Mouse (Mus musculus) hindbrain, postnatal 0 days (tissue): ENCODE data around the gene Emc9. TPM values are rescaled to one million over a fixed set of nuclear protein-coding genes. Genes with fewer than 3 reads are reported as not detected.

Source experiments
- ATAC-seq: fragments of 200-750 bp; cut with Nextera tagmentation; 2 replicates; pipeline ENCODE4 v1.8.0; 2017; ENCODE audit warnings: mild to moderate bottlenecking, moderate TSS enrichment, moderate library complexity
- DNase-seq: peaks from one replicate; pipeline ENCODE4 v3.0.0-alpha.2; 2015; ENCODE audit warnings: low spot score
- H3K27ac ChIP-seq: fragments of 300-500 bp; sonication (generic); 2 replicates; pipeline ENCODE4 v1.5.1; 2014; ENCODE audit warnings: mild to moderate bottlenecking
- H3K27me3 ChIP-seq: fragments of 300-500 bp; sonication (generic); 2 replicates; pipeline ENCODE4 v1.6.1; 2014; ENCODE audit warnings: low read length, mixed read lengths; ENCODE audit not compliant: insufficient read depth
- H3K36me3 ChIP-seq: fragments of 300-500 bp; sonication (generic); 2 replicates; pipeline ENCODE4 v1.6.1; 2014; ENCODE audit warnings: low read length, mixed read lengths; ENCODE audit not compliant: insufficient read depth
- H3K4me1 ChIP-seq: fragments of 300-500 bp; sonication (generic); 2 replicates; pipeline ENCODE4 v1.6.1; 2014; ENCODE audit warnings: antibody characterized with exemption, low read length, mixed read lengths; ENCODE audit not compliant: insufficient read depth
- H3K4me2 ChIP-seq: fragments of 300-500 bp; sonication (generic); 2 replicates; pipeline ENCODE4 v1.6.1; 2014; ENCODE audit warnings: low read depth, mild to moderate bottlenecking, low read length, moderate library complexity, mixed read lengths
- H3K4me3 ChIP-seq: fragments of 300-500 bp; sonication (generic); 2 replicates; pipeline ENCODE4 v1.5.1; 2014; ENCODE audit warnings: low read length
- H3K9ac ChIP-seq: fragments of 300-500 bp; sonication (generic); replicated peaks from 2 replicates; pipeline ENCODE4 v1.6.1; 2014; ENCODE audit warnings: mild to moderate bottlenecking, low read length, moderate library complexity, mixed read lengths
- H3K9me3 ChIP-seq: fragments of 300-500 bp; sonication (generic); 2 replicates; pipeline ENCODE4 v1.6.1; 2016; ENCODE audit warnings: low read length, mixed read lengths
- CTCF ChIP-seq: IDR thresholded peaks from 2 replicates; pipeline ENCODE4 v1.5.1; 2016; ENCODE audit warnings: antibody characterized with exemption, control low read depth, low read depth
- WGBS: fragments of 180-500 bp; shearing (Covaris S2); extraction: QIAGEN DNeasy Blood & Tissue Kit; methylation state at CpG from one replicate; pipeline ENCODE4 v1.1.7; 2014; 5-methylcytosine and 5-hydroxymethylcytosine counted together
- polyA plus RNA-seq: library from polyadenylated mRNA; unstranded; fragments of >200 nt; fragmentation: Nextera tagmentation; extraction: Ambion mirVana; gene quantifications from 2 replicates; pipeline ENCODE4 v1.2.1, GENCODE M21; 2015
- total RNA-seq: library from RNA; depleted of rRNA; stranded (reverse); fragments of >200 nt; gene quantifications from 2 replicates; pipeline ENCODE4 v1.2.3, GENCODE M21; 2014

The Emc9 gene
- total and polyA plus RNA-seq, 2 experiments from 2014 or later, result 51.6 to 79.0 TPM

DNA sequence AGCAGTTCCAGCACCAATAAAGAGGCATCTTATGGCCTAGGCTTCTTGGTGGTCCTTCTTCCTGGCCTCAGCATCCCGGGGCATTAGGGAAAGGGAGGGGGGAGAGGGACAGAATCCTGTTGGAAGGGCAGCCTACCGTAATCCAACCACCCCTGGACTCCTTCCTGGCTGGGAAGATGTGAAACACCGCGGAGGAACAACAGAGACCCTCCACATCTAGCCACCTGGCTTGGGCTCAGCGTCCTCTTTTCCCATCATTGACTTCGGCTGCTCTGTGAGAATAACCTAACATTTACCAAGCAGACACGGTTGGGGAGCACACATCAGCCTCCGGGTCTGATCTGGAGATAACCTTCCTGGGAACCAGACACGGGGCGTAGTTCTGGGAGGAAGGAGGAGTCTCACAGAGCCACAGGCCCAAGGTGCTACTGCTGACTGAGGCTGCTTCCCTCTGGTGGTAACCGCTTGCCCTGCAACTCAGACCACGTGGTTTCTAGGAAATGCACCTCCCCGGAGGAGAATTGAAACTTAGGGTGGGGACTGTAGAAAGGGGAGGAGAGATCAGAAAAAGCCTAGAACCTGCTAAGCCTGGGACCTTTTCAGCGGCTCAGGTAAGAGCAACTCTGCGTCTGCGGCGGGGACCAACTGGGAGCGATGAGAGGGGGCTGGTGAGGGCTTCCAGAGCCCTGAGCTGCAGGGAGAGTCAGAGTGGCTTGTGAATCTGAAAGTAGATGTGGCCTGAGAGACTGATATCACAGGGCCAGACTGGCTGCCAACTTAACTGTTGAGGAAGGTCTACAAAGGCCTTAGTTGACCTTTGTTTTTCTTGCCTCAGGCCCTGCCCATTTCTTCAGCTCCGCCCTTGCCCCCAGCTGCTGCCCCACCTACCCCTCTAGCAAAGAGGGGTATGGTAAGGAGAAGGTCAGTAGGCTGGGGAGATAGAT is 18.8 kb upstream of the Emc9 start:
- Histone ChIP-seq H3K36me3 (peaks cover 61% of the 10 kb centered on the region), H3K4me1 (no peaks in the 10 kb centered on the region), H3K27ac (peak overlapping the region; percentile 62), H3K4me2 (peak overlapping the region; percentile 50), H3K9me3 (no peaks in the 10 kb centered on the region), H3K9ac (peak overlapping the region; percentile 33; the same call in 1 of the 2 replicates), H3K27me3 (no peaks in the 10 kb centered on the region), H3K4me3 (peak overlapping the region; percentile 29)
- peak; percentile 94 for TF ChIP-seq CTCF
- peak; percentile 93 for ATAC-seq
- WGBS, result 23% methylated on average over 19 of the region's 19 CpGs
- peak; percentile 93 for DNase-seq

DNA sequence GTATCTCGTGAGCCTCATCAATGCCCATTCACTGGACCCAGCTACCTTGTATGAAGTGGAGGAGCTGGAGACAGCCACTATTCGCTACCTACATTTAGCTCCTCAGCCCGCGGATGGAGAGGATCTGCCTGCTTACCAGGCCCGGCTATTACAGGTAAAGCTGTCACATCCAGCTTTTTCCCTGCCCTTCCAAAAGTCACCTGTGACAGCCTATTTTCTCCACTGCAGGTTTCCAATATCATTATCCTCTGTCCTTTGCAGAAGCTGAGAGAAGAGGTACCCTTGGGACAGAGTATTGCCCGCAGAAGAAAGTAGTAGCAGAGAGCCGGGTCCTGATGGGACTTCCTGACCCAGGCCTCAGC is 18.1 kb upstream of the Emc9 start, which contains the start of gene Irf9:
Gene Irf9 (plus strand): TSS at position 301 of the 362 bp plus-strand sequence.
- 88% methylated on average over 7 of the region's 7 CpGs for WGBS
- H3K36me3 ChIP-seq, result peaks cover 61% of the 10 kb centered on the region
- H3K4me1 ChIP-seq, result no peaks in the 10 kb centered on the region
- peak within 1 kb of the TSS; percentile 50 for H3K4me2 ChIP-seq
- H3K27ac ChIP-seq, result peak within 1 kb of the TSS; percentile 62
- ATAC-seq (no peak), DNase-seq (no peak)
- peak within 1 kb of the TSS; percentile 29 for H3K4me3 ChIP-seq
- no peak for TF ChIP-seq CTCF
- H3K9ac ChIP-seq, result peak within 1 kb of the TSS; percentile 33; the same call in 1 of the 2 replicates
- no peaks in the 10 kb centered on the region for H3K9me3 ChIP-seq
- no peaks in the 10 kb centered on the region for H3K27me3 ChIP-seq

- no peak overlapping the region for H3K27ac ChIP-seq
- DNase-seq (no peak), ATAC-seq (no peak)
- no peak overlapping the region for H3K4me2 ChIP-seq
- H3K9me3 ChIP-seq, result no peaks in the 10 kb centered on the region
- peaks cover 75% of the 10 kb centered on the region for H3K36me3 ChIP-seq
- TF ChIP-seq CTCF, result no peak
- 94% methylated on average over 21 of the region's 21 CpGs for WGBS
- H3K9ac ChIP-seq, result no peak overlapping the region
- H3K4me3 ChIP-seq, result no peak overlapping the region
- no peaks in the 10 kb centered on the region for H3K27me3 ChIP-seq
- no peaks in the 10 kb centered on the region for H3K4me1 ChIP-seq
Measured at GRCm38 (mm10) chr14:55598521-55599390, 13.7 kb upstream of the Emc9 start.

DNA sequence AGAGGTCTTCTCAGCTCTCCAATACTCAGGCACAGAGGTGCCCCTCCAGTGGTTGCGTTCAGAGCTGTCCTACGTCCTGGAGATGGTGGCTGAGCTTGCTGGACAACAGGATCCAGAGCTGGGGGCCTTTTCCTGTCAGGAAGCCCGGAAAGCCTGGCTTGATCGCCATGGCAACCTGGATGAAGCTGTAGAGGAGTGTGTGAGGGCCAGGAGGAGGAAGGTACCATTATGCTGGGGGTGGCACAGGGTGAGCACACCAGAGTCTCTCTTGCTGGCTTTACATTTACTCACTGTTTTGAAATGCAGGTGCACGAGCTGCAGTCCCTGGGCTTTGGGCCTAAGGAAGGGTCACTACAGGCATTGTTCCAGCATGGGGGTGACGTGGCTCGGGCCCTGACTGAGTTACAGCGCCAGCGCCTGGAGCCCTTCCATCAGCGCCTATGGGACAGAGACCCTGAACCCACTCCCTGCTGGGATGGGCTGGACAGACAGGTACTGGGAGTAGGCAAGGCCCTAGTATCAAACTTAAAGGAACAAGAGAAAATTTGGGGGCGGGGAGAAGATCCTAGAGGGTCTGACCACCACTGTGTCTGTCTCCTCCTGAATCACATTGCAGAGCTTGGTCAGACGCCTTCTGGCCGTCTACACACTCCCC is 11.1 kb upstream of the Emc9 start:
- Histone ChIP-seq H3K9me3 (no peaks in the 10 kb centered on the region), H3K27me3 (no peaks in the 10 kb centered on the region), H3K4me3 (no peak overlapping the region), H3K4me2 (no peak overlapping the region), H3K27ac (no peak overlapping the region), H3K9ac (no peak overlapping the region), H3K4me1 (peaks cover 16% of the 10 kb centered on the region), H3K36me3 (peaks cover 57% of the 10 kb centered on the region)
- DNase-seq (peak; percentile 48), ATAC-seq (no peak)
- no peak for TF ChIP-seq CTCF
- 63% methylated on average over 13 of the region's 13 CpGs for WGBS

DNA sequence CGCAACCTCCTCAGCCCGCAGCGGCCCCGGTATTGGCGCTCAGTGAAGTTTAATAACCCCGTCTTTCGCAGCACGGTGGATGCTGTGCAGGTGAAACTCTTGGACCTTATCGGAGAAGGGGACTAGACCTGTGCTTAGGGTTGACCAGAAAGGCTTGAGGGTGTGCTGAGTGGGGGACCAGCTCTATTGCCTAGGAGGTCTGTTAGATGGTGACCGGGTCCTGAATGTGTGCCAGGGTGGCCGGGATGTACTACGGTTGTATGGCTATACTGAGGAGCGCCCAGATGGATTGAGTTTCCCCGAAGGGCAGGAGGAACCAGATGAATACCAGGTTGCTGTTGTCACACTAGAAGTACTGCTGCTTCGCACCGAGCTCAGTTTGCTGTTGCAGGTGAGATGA is 7.1 kb upstream of the Emc9 start:
- no peak for TF ChIP-seq CTCF
- peak overlapping the region; percentile 72 for H3K9ac ChIP-seq
- H3K27ac ChIP-seq, result peak overlapping the region; percentile 96
- H3K4me3 ChIP-seq, result peak overlapping the region; percentile 79
- peak overlapping the region; percentile 90 for H3K4me2 ChIP-seq
- H3K4me1 ChIP-seq, result peaks cover 20% of the 10 kb centered on the region
- no peaks in the 10 kb centered on the region for H3K27me3 ChIP-seq
- ATAC-seq (no peak), DNase-seq (no peak)
- WGBS, result 7% methylated on average over 16 of the region's 16 CpGs
- H3K9me3 ChIP-seq, result no peaks in the 10 kb centered on the region
- peaks cover 30% of the 10 kb centered on the region for H3K36me3 ChIP-seq

GRCm38 (mm10) chr14:55591331-55591891 is 6.3 kb upstream of the Emc9 start, which contains the start of gene Rnf31:
TSS of gene Rnf31 (plus strand) at chr14:55591708.
- Histone ChIP-seq H3K9me3 (no peaks in the 10 kb centered on the region), H3K27me3 (no peaks in the 10 kb centered on the region), H3K4me1 (peaks cover 20% of the 10 kb centered on the region), H3K4me2 (peak within 1 kb of the TSS; percentile 90), H3K36me3 (peaks cover 23% of the 10 kb centered on the region), H3K9ac (peak within 1 kb of the TSS; percentile 72), H3K4me3 (peak within 1 kb of the TSS; percentile 79), H3K27ac (peak within 1 kb of the TSS; percentile 96)
- DNase-seq (peak; percentile 94), ATAC-seq (peak; percentile 89)
- TF ChIP-seq CTCF, result 0 out of 2 replicates have a peak, but pooled peaks have one; percentile 1
- WGBS, result 0% methylated on average over 33 of the region's 33 CpGs
